Mouse (Mus musculus) neutrophil, adult 5-6 weeks (primary cell): ENCODE measurements around the gene Gm6309. TPM values are rescaled to one million over a fixed set of nuclear protein-coding genes. Genes with fewer than 3 reads are reported as not detected.

Experiments used
- total RNA-seq: library from RNA; stranded (forward); fragments of 200-1000 nt; gene quantifications from 2 replicates; pipeline ENCODE4 v1.2.3, GENCODE M21; 2017

Gm6309 gene
- total RNA-seq, 1 experiment from 2014 or later: not detected

Other genes with a start within 250 kb of the Gm6309 start
- not detected in 2 replicates for gene Cyp3a25, start 161.1 kb downstream of the Gm6309 start, total RNA-seq
- not detected in 2 replicates for gene Cyp3a59, start 91.5 kb downstream of the Gm6309 start, total RNA-seq
- gene Gm5565, start 10.2 kb downstream of the Gm6309 start, total RNA-seq: not detected in 2 replicates
- 0.98 TPM in 1 of 2 replicates, not detected in the other for gene 1700001J03Rik, start 14.6 kb upstream of the Gm6309 start, total RNA-seq
- gene Rnf6, start 50.8 kb upstream of the Gm6309 start, total RNA-seq: 65.9 and 79.7 TPM in 2 replicates
- 33.9 and 40.5 TPM in 2 replicates for gene Cdk8, start 60.5 kb upstream of the Gm6309 start, total RNA-seq
- not detected in 2 replicates for gene Wasf3, start 214.3 kb upstream of the Gm6309 start, total RNA-seq